8 mouse cellular contexts compared by ENCODE assay signal in genomic region chr6:118646265-118647061, GRCm38 (mm10).
A peak's percentile ranks its signal among the peaks of the same experiment; 100 is the strongest.
DNase-seq lines count a peak whose midpoint lies in the region; ATAC-seq and TF ChIP-seq lines count a peak whose summit lies in the region.

No protein-coding gene starts in this region.

- H3K27ac ChIP-seq in lung, embryonic 14.5 days (ENCODE audit: low read depth) = no peak overlapping the region

- no peaks in the 10 kb centered on the region for H3K9me3 ChIP-seq in lung, embryonic 14.5 days (ENCODE audit: low read depth, low read length)

- peaks cover 16% of the 10 kb centered on the region; the same call in 1 of the 2 replicates for H3K36me3 ChIP-seq in lung, embryonic 14.5 days (ENCODE audit: insufficient read depth)

- H3K4me2 ChIP-seq in lung, embryonic 14.5 days = no peak overlapping the region

- H3K4me3 ChIP-seq in lung, embryonic 14.5 days (ENCODE audit: low read depth, low read length) = no peak overlapping the region

- DNase-seq in B cell, adult 2 months = peak; percentile 25 to 32
- peak; percentile 38 for DNase-seq in adrenal gland, adult 8-10 months
- DNase-seq in embryo, embryonic 10 days (ENCODE audit: low spot score) = peak; percentile 86
- peak; percentile 55 to 69 for DNase-seq in kidney, postnatal 25 days
- peak; percentile 84 for DNase-seq in lung, embryonic 14.5 days
- DNase-seq in ovary, postnatal 14 days (ENCODE audit: low spot score) = peak; percentile 68
- peak; percentile 34 to 45 for DNase-seq in thymus, postnatal 36 days

- H3K4me1 ChIP-seq in lung, embryonic 14.5 days (ENCODE audit: insufficient read depth) = no peaks in the 10 kb centered on the region

- peak; percentile 88 for TF ChIP-seq CTCF in lung, embryonic 14.5 days (IDR thresholded peaks at IDR 0.05; ENCODE audit: low read depth)

- peak; percentile 66; the same call in 1 of the 2 replicates for ATAC-seq in granulocyte monocyte progenitor cell, adult 5-6 weeks (replicated peaks; ENCODE audit: poor library complexity, severe bottlenecking)
- ATAC-seq in lung, embryonic 14.5 days (ENCODE audit: insufficient read depth) = peak; percentile 87

- no peaks in the 10 kb centered on the region for H3K27me3 ChIP-seq in lung, embryonic 14.5 days (ENCODE audit: insufficient read depth, low read length)

- 53% methylated on average over 14 of the region's 14 CpGs for WGBS in lung, embryonic 14.5 days

- no peak overlapping the region for H3K9ac ChIP-seq in lung, embryonic 14.5 days

Comparison
In these comparisons a context has a peak if more than half of its experiments do, and no peak if none do; other contexts are left out.
1. DNase-seq: peak in every context shown above with its lines; median percentile 86 in embryo, embryonic 10 days; 84 in lung, embryonic 14.5 days; 68 in ovary, postnatal 14 days; 62 in kidney, postnatal 25 days; 40 in thymus, postnatal 36 days; 38 in adrenal gland, adult 8-10 months; 28 in B cell, adult 2 months.